Mouse (Mus musculus) Patski (cell line): Measurements from ENCODE around the gene Trip10. TPM values are rescaled to one million over a fixed set of nuclear protein-coding genes. Genes with fewer than 3 reads are reported as not detected.

Experiments
- ATAC-seq: fragments of 100-300 bp; one replicate; pipeline ENCODE4 v1.8.0; 2021
- CTCF ChIA-PET: fragments of 350-600 bp; sonication (Branson Sonifier 250); formaldehyde crosslinking; loops from one replicate; lab custom pipeline; 2022; ENCODE audit warnings: inconsistent platforms; lab: Charles Lee
- POLR2A ChIA-PET: fragments of 350-600 bp; sonication (Branson Sonifier 250); formaldehyde crosslinking; loops from one replicate; lab custom pipeline; 2022; ENCODE audit warnings: antibody characterized with exemption, inconsistent platforms; lab: Charles Lee
- DNase-seq: peaks from one replicate; pipeline ENCODE4 v3.0.0-alpha.2; 2011; ENCODE audit warnings: low read depth, low spot score
- H3K27me3 ChIP-seq: fragments of 371-371 bp; one replicate; pipeline ENCODE4 v1.5.1; 2021
- CTCF ChIP-seq: fragments of 100-300 bp; IDR thresholded peaks from one replicate; pipeline ENCODE4 v1.5.1; 2021
- in situ Hi-C: fragments of 300-500 bp; cut with MboI; formaldehyde crosslinking; loops from 3 replicates; pipeline ENCODE4 v1.11.1; 2018; ENCODE audit warnings: low pct_unique_long_range_greater_than_20kb, mixed read lengths
- polyA plus RNA-seq: library from polyadenylated mRNA; unstranded; gene quantifications from one replicate; pipeline ENCODE4 v1.2.3, GENCODE M21; 2021

Gene Trip10
- polyA plus RNA-seq, 1 experiment from 2014 or later = 157 TPM

DNA sequence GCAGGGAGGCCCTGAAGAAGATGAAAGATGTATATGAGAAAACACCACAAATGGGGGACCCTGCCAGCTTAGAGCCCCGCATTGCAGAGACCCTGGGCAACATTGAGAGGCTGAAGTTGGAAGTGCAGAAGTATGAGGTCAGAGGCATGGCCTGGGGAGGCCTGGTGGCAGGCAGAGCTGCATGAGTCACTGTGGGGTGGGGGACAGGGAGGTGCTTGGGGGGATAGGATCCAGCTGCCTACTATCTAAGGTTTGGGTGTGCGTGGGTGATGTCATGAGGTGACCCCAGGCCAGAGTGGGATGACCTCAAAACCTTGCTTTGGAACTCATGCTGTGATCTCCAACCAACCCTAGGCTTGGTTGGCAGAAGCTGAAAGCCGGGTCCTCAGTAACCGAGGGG is 12.0 kb downstream of the Trip10 start:
- H3K27me3 ChIP-seq = no peaks in the 10 kb centered on the region
- in situ Hi-C loops = no loop called here
- ATAC-seq (no peak), DNase-seq (no peak)
- CTCF ChIA-PET = interaction anchor here (1.9 kb wide), 1 partner anchor 13 kb away, joined by 6 read pairs; the partner anchor contains the start of gene Gpr108
- TF ChIP-seq CTCF = no peak
- POLR2A ChIA-PET = interaction anchor here (1.2 kb wide), 1 partner anchor 13 kb away, joined by 3 read pairs; the partner anchor contains the start of gene Gpr108

DNA sequence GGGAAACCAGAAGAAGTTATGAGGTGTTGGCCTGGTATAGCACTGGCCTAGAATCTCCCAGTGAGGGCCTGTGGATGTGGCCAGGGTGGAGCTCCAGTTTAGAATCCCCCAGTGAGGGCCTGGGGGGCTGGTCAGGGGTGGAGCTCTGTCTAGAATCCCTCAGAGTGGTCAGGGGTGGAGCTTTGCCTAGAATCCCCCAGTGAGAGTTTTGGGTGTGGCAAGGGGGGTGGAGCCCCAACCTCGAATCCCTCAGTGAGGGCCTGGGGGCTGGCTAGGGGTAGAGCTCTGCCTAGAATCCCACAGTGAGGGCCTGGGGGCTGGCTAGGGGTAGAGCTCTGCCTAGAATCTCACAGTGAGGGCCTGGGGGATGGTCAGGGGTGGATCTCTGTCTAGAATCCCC is 12.5 kb downstream of the Trip10 start:
- no peak for TF ChIP-seq CTCF
- H3K27me3 ChIP-seq = no peaks in the 10 kb centered on the region
- POLR2A ChIA-PET = interaction anchor here (1.1 to 1.2 kb wide), 2 partner anchors 12 to 14 kb away, joined by 3 read pairs; partner anchors contain the start of genes Gpr108 and Trip10
- CTCF ChIA-PET = interaction anchor here (1.9 kb wide), 1 partner anchor 14 kb away, joined by 6 read pairs; the partner anchor contains the start of gene Gpr108
- DNase-seq (no peak), ATAC-seq (no peak)
- in situ Hi-C loops = no loop called here

DNA sequence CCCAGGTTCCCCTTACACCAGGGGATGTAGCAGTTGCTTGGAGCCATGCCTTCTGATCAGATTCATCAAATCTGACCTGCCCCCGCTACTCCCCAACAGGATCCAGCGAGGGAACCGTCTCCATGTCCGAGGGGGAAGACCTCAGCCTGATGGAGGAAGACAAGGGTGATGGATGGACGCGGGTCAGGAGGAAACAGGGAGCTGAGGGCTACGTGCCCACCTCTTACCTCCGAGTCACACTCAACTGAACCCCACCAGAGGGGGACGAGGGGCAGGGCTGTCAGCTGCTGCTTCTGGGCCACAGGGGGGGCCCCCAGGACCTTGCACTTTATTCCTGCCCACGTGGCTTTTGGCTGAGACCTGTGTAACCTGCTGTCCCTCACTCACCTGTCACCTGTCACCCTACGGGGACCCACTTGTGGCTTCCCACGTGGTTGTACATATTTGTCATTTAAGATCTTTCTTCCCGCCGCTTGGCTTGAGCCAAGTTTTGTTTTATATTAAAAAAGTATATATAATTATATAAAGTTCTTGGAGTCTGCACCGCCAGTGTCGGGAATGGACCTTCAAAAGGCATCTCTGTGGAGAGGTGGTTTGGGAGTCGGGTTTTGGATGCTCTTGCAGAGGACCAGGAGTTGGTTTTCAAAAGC is 13.8 kb downstream of the Trip10 start:
- POLR2A ChIA-PET = interaction anchor here (1.1 kb wide), 1 partner anchor 13 kb away, joined by 3 read pairs; the partner anchor contains the start of gene Trip10
- no peak for TF ChIP-seq CTCF
- no peaks in the 10 kb centered on the region for H3K27me3 ChIP-seq
- CTCF ChIA-PET = interaction anchor here (1.0 to 2.1 kb wide), 3 partner anchors 11 to 15 kb away, joined by 3 to 7 read pairs (median 6); partner anchors contain the start of gene Gpr108
- in situ Hi-C loops = no loop called here
- ATAC-seq = no peak
- no peak for DNase-seq

DNA sequence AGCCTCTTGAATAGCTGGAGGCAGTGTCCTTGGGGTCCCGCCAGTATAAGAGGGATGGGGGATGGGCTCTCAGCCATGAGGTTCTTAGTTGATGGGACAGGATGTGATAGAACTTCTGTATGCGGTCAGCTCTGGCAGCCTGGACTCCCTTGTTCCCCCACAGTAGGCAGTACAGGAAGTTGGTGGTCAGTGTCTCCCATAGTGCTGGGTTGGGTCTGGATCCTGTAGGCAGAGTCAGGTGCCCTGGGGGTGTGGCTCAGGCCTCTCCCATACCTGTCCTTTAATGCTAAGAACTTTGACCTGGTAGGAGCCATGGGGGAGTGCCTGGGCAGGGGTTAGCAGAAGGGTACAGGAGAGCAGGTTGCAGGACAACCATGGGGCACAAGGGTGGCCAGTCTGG is 14.9 kb downstream of the Trip10 start:
- DNase-seq (no peak), ATAC-seq (no peak)
- in situ Hi-C loops = no loop called here
- POLR2A ChIA-PET = interaction anchor here (1.1 to 1.3 kb wide), 2 partner anchors 9 to 18 kb away, joined by 3 to 4 read pairs; no protein-coding TSS in a partner anchor
- H3K27me3 ChIP-seq = no peaks in the 10 kb centered on the region
- CTCF ChIA-PET = interaction anchor here (2.1 kb wide), 1 partner anchor 12 kb away, joined by 7 read pairs; no protein-coding TSS in a partner anchor
- no peak for TF ChIP-seq CTCF

DNA sequence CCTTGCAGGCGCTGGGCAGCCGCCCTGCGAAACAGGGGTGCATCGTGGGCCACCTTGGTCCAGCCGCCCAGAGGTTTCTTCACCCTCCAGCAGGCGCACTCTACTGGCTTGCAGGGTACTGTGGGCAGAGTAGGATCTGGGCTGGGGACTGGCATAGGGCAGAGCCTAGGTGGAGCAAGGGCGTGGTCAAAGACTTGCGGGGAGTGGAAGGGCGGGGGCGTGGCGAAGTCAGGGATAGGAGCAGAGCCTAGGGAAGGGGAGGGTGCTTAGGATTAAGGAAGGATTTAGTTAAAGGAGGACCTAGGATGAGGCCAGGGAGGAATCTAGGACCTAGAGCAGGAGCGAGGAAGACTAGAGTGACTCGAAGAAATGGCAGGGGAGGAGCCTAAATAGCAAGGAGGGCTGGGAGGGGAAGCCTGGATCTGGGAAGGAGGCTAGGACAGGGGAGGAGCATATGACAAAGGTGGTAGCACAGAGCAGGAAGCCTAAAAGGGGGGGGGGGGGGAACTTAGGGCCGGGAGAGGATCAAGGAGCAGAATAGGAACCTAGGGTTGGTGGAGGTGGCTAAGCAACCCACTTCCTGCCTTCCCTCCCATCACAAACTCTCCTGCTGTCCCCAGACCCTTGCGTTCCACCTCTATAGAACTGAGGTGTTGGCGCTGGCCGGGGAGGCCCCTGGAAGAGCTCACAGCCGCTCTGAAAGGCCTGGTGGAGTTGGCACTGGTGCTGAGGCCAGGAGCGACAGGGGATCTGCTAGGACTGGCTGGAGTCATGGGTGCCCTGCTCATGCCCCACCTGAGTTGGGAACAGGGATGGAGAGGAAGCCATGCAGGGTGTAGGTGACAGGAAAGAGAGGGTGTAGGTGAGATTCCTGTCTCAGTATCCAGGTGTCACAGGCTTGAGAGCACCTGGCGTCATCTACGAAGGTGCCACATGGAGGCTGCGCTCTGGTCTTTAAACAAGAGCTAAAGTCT is 16.0 kb downstream of the Trip10 start:
- in situ Hi-C loops = no loop called here

DNA sequence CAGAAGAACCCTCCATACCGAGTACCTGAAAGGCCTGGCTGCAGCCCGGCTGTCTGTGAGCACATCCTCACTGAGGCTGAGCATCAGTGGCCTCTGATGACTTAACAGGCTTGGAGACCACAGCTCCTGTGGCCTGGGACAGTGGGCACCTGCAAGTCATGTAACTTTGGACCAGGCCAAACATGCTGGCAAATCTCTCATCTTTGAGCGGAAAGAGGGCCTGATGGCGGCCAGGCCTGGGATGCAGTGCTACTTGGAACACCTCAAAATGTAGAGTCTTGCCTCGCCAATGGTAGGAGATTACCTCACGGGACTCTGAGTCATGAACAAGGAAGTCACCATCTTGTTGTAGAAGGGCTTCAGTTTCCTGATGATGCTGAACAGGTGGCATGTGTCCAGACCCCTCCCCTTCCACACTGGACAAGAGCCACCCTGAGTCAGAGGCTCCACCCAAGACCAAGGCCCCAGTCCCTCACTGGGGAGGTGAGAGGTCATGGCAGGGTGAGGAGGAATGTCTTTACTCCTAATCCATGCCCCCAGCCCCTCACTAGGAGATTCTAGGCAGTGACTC is 18.4 kb downstream of the Trip10 start:
- no peak for DNase-seq
- no peak for TF ChIP-seq CTCF
- H3K27me3 ChIP-seq = no peaks in the 10 kb centered on the region
- in situ Hi-C loops = no loop called here
- CTCF ChIA-PET = interaction anchor here (1.0 kb wide), 2 partner anchors 8 to 10 kb away, joined by 3 read pairs; no protein-coding TSS in a partner anchor
- POLR2A ChIA-PET = interaction anchor here (1.1 kb wide), 1 partner anchor 13 kb away, joined by 3 read pairs; no protein-coding TSS in a partner anchor
- no peak for ATAC-seq

More for the DNA sequence above, 16.0 kb downstream of the Trip10 start:
- POLR2A ChIA-PET = interaction anchor here (0.6 to 1.3 kb wide), 2 partner anchors 10 to 23 kb away, joined by 3 to 4 read pairs; no protein-coding TSS in a partner anchor
- H3K27me3 ChIP-seq = no peaks in the 10 kb centered on the region
- no peak for DNase-seq
- no peak for ATAC-seq
- TF ChIP-seq CTCF = no peak
- CTCF ChIA-PET = no interaction called here

DNA sequence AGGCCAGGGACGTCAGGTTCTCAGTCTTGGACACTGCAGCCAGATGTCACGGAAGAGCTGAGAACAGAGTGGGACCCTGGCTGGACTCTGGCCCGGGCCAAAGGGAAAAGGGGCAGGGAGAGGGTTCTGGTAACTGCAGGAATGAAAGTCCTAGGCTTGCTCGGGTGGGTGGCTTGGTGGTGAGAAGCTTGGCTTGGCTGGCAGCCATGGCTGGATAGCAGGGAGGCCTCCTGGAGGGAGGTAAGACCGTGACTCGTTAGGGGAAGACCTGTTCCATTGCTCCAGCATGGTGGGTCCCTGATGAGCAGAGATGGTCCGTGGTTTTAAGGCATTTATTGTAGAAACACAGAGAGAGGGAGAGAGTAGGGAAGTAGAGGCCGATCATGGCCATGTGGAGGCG is 22.0 kb downstream of the Trip10 start:
- ChIA-PET CTCF (interaction anchor here (0.7 to 1.3 kb wide), 3 partner anchors 13 to 176 kb away, joined by 3 read pairs; no protein-coding TSS in a partner anchor), POLR2A (interaction anchor here (1.2 kb wide), 1 partner anchor 12 kb away, joined by 3 read pairs; no protein-coding TSS in a partner anchor)
- in situ Hi-C loops = no loop called here
- no peak for ATAC-seq
- no peak for DNase-seq
- H3K27me3 ChIP-seq = no peaks in the 10 kb centered on the region
- TF ChIP-seq CTCF = no peak

DNA sequence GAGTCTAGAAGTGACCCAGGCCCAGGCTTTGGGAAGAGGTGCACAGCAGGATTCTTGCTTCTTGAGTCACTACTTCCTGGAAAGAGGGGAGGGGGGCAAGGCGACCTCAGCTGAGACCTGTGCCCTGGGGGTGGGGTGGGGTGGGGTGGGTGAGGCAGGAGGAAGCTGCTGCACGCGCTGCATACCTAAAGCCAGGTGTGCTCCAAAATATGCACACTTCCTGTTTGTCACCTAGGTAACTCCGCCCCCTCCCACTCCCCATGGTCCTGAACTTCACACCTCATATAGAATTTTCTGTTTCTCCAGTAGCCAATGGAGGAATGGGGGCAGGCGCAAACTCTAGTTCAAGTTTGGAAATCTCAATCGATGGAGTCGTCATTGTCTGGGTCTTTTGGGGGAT is 24.6 kb downstream of the Trip10 start:
- CTCF ChIA-PET = no interaction called here
- TF ChIP-seq CTCF = no peak

DNA sequence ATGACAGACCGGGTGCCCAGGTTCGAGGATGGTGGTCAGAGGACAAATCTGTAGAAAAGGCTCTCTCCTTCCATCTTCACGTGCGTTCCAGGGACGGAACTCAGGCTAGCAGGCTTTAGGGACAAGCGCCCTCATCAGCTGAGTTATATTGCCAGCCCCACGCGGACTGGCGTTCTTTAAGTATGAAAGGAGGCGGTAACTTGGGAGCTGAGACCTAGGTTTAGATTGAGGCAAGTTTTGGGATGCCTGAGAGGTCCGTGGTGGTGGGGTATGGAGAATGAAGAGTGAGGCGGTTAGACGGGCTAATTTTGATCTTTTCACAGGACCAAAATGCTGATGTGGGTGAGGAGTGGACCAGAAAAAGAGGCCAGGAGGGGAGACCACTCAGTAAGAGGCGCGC is 25.4 kb downstream of the Trip10 start:
- ChIA-PET POLR2A (interaction anchor here (0.7 to 0.9 kb wide), 2 partner anchors 41 to 51 kb away, joined by 3 to 5 read pairs; no protein-coding TSS in a partner anchor), CTCF (interaction anchor here (0.7 to 3.5 kb wide), 3 partner anchors 12 to 54 kb away, joined by 3 to 46 read pairs (median 9); no protein-coding TSS in a partner anchor)
- in situ Hi-C loops = loop anchor here (5.0 kb wide), 1 partner anchor 57 kb away; no protein-coding TSS in a partner anchor
- peaks cover 4% of the 10 kb centered on the region for H3K27me3 ChIP-seq
- TF ChIP-seq CTCF = no peak
- no peak for ATAC-seq
- DNase-seq = no peak

More for the DNA sequence above, 24.6 kb downstream of the Trip10 start:
- in situ Hi-C loops = no loop called here
- DNase-seq = no peak
- POLR2A ChIA-PET = interaction anchor here (0.7 kb wide), 2 partner anchors 40 to 1655 kb away, joined by 4 to 5 read pairs; no protein-coding TSS in a partner anchor
- no peak for ATAC-seq
- H3K27me3 ChIP-seq = peaks cover under 1% of the 10 kb centered on the region
